Mouse (Mus musculus): ENCODE measurements around the gene Mast1. TPM values are rescaled to one million over a fixed set of nuclear protein-coding genes. Genes with fewer than 3 reads are reported as not detected.
A peak's percentile ranks its signal among the peaks of the same experiment; 100 is the strongest.

Mast1 gene
- polyA plus RNA-seq (2016; fragmentation: Nextera tagmentation; extraction: Ambion mirVana), result 29.3 and 35.3 TPM in 2 replicates

DNA sequence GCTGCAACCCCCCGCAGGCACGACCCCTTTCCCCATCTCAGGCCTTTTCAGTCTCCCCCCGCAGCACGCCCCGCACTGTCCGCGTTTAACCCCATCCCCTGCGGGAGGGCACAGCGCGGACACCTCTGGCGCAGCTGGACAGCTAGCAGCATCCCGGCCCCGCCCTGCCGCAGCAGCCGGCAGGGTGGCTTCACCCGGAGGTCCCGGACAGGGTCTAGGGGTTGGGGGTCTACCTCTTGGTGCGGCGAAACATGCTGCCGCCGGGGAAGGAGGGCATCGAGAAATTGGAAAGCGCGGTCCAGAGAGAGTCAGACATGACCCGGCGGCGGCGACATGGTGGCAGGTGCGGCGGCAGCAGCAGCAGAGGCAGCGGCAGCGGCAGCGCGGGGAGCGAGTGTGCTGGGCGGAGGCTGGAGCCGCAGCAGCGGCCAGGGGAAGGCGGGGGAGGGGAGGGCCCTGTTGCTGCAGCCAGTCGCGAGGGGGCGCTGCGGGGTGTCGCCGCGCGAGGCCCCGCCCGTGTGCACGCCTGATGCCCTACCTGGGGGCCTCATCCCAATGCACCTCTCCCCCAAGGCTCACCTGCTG, at the start of gene Mast1:
Gene Mast1, minus strand, starts transcription at position 398 of the 585 bp plus-strand sequence.
- H3K36me3 ChIP-seq (replicated peaks), result no peaks in the 10 kb centered on the region
- WGBS, result under 1% methylated on average over 48 of the region's 50 CpGs
- peaks cover 51% of the 10 kb centered on the region for H3K27me3 ChIP-seq
- peak within 1 kb of the TSS; percentile 69 for H3K4me3 ChIP-seq (replicated peaks)
- peaks cover 39% of the 10 kb centered on the region for H3K4me1 ChIP-seq
- H3K27ac ChIP-seq, result peak within 1 kb of the TSS; percentile 89
- H3K9ac ChIP-seq, result peak within 1 kb of the TSS; percentile 80
- ATAC-seq (ENCODE audit: low FRiP score), result peak; percentile 65
- H3K9me3 ChIP-seq, result no peaks in the 10 kb centered on the region
- peak within 1 kb of the TSS; percentile 96 for H3K4me2 ChIP-seq

DNA sequence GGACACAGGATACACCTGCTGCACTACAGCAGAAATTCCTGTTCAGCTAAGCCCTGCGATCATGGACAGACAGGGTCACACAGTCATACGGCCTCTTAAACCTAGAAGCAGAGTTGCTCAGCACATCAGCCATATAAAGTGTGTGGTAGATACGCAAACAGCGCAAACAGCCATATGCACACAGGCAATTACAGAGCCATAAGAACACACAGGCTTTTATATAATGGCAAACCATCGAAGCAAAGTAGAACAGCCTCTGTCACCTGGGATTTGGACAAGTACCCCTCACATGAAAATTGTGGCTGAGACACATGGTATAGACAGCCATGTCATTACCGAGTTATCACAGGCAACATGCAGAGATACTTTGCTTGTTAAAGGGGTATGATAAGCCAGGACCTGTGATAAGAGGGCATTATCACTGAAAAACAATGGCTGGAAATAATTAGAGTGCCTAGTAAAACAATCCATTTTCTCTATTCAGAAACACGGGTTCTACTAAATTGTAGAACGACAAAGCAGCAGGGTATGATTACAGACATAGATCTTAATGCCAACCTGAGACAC, 49.3 kb upstream of the Mast1 start:
- ATAC-seq (ENCODE audit: low FRiP score), result no peak
- 42% methylated on average over 8 of the region's 8 CpGs for WGBS
- H3K27ac ChIP-seq, result no peak overlapping the region
- H3K27me3 ChIP-seq, result peaks cover 72% of the 10 kb centered on the region
- peak overlapping the region; percentile 98 for H3K4me2 ChIP-seq
- H3K9ac ChIP-seq, result peak overlapping the region; percentile 63
- peak overlapping the region; percentile 53 for H3K4me3 ChIP-seq (replicated peaks)
- peaks cover 39% of the 10 kb centered on the region for H3K4me1 ChIP-seq
- H3K9me3 ChIP-seq, result no peaks in the 10 kb centered on the region
- H3K36me3 ChIP-seq (replicated peaks), result no peaks in the 10 kb centered on the region

DNA sequence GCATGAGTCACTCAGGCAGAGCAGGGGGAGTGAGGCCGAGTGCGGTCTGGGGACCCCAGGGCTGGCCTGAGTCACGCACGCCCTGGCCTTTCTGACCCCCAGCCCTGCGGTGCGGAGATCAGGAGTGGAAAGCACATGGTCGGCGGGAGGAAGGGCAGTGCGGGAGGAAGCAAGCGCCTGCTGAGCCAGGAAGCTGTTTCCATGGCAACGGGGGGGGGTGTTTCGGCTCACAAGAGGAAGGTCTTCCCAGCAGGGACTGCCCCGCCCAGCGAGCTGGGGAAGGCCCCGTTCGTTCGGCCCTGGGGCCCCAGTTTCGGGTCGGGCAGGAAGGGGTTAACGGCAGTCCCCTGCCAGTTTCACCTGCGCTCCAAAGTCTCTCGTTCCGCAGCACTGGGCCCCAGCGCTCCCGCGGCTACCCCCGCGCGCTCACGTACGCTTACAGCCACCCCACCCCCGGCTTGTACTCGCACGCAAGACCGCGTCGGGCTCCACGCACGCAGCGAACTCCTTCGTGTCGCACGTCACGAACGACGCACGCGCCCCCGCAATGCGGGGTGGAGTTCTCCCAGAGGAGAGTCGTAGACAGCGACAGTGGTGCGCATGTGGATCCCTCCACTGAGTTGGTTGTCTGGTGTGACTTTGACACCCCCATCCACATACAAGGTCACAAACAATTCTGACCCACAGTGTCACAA, 48.7 kb upstream of the Mast1 start:
- Histone ChIP-seq H3K4me3 (replicated peaks) (peak overlapping the region; percentile 53), H3K9me3 (no peaks in the 10 kb centered on the region), H3K27ac (no peak overlapping the region), H3K36me3 (replicated peaks) (no peaks in the 10 kb centered on the region), H3K9ac (peak overlapping the region; percentile 63), H3K27me3 (peaks cover 78% of the 10 kb centered on the region), H3K4me2 (peak overlapping the region; percentile 98), H3K4me1 (peaks cover 39% of the 10 kb centered on the region)
- peak; percentile 5; the same call in 1 of the 2 replicates for ATAC-seq (ENCODE audit: low FRiP score)
- WGBS, result under 1% methylated on average over 51 of the region's 53 CpGs

DNA sequence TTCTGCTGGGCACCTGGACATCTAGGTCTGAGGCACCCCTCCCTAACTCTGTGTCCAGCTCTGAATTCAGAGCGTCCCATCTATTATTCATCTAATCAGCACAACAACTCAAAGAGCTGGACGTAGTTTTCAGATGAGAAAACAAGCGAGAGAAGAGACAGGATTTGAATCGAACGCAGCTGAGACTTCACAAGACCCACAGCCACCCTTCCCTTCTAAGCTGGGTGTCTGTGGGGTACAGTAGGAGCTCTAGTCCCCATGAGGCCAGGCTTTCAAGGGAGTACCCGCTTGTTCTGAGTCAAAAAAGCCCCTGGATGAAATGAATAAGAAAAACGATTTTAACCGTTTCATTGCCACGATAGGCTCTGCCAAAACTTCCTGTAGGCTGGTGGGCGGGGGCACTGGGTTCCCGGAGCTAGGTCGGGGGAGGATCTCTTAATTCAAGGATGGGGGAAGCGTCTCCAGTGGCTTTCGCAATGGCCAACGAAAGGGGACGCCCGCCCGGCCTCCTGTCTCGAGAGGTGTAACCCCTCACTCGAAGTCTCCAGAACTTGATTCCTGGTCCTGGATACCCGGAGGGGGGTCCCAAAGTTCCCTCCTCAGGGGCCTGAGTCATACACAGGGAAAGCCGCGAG, 48.0 kb upstream of the Mast1 start:
- Histone ChIP-seq H3K36me3 (replicated peaks) (no peaks in the 10 kb centered on the region), H3K9ac (peak overlapping the region; percentile 63), H3K9me3 (no peaks in the 10 kb centered on the region), H3K4me2 (peak overlapping the region; percentile 98), H3K27ac (0 out of 2 replicates have a peak overlapping the region, but pooled peaks have one; percentile 36), H3K4me3 (replicated peaks) (peak overlapping the region; percentile 53), H3K27me3 (peaks cover 84% of the 10 kb centered on the region), H3K4me1 (peaks cover 42% of the 10 kb centered on the region)
- no peak for ATAC-seq (ENCODE audit: low FRiP score)
- WGBS, result 1% methylated on average over 23 of the region's 23 CpGs

DNA sequence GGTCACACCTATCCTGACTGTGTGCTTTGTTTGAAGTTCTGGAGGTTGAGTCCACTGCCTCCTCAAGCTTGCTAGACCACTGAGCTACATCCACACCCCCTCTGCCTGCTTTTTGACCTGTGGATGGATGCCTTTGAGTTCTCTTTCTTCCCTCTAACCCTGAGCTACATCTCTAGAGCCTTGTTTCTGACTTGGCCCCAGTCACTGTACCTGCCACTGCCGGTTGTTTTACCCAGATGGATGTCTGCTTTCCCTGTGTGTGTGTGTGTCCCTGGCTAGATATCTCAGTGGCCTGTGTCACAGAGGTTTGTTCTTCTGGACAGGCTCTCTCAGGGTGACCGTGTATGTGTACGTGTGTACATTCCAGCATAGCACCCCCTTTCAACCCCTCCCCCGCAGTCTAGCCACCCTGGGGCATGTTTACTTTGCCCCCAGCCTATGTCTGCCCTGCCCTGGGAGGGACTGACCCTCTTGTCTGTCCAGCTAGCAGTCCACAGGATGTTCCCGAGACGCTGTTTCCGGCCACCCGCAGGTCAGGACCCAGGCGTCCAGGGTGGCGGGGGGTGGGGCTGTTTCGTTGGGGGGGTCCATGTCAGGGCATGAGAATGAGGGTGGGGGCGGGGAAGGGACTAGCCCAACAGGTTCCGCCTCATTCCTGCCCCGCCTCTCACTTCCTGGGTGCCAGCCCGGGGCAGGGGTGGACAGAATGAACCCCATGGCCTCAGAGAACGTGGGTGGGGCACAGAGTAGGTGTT, 47.3 kb upstream of the Mast1 start:
- no peak for ATAC-seq (ENCODE audit: low FRiP score)
- H3K4me2 ChIP-seq, result peak overlapping the region; percentile 98
- H3K9me3 ChIP-seq, result no peaks in the 10 kb centered on the region
- no peaks in the 10 kb centered on the region for H3K36me3 ChIP-seq (replicated peaks)
- H3K27me3 ChIP-seq, result peaks cover 90% of the 10 kb centered on the region
- peak overlapping the region; percentile 53; the same call in 1 of the 2 replicates for H3K4me3 ChIP-seq (replicated peaks)
- peak overlapping the region; percentile 63; the same call in 1 of the 2 replicates for H3K9ac ChIP-seq
- 23% methylated on average over 16 of the region's 16 CpGs for WGBS
- H3K4me1 ChIP-seq, result peaks cover 47% of the 10 kb centered on the region
- H3K27ac ChIP-seq, result 0 out of 2 replicates have a peak overlapping the region, but pooled peaks have one; percentile 36

DNA sequence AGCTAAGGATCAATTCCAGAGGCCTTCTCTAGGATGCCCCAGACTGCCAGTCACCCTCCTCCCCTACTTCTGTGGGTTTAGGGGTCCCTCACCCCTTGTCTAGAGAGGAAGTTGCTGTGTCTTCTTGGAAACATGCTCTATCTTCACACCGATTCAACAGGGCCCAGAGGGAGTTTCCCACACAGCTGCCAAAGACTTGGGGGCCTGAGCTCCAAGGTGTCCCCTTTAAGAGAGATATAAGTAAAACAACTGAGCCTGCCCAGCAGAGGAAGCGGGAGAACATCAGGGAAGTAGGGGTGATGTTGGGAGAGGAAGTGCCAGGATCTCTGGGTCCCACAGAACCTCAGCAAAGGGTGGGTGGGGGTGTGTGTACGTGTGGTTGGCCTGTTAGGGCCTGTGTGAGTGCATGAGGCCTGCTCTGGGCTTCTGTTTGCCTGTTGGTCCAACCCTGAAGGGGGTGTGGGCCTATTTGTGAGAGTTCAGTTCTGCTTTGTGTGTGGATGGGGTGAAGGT, 45.4 kb upstream of the Mast1 start:
- WGBS, result 73% methylated on average over 3 of the region's 3 CpGs
- Histone ChIP-seq H3K36me3 (replicated peaks) (no peaks in the 10 kb centered on the region), H3K4me2 (no peak overlapping the region), H3K9me3 (no peaks in the 10 kb centered on the region), H3K27ac (no peak overlapping the region), H3K27me3 (peaks cover 93% of the 10 kb centered on the region), H3K9ac (no peak overlapping the region), H3K4me3 (replicated peaks) (no peak overlapping the region), H3K4me1 (peaks cover 62% of the 10 kb centered on the region)
- no peak for ATAC-seq (ENCODE audit: low FRiP score)

DNA sequence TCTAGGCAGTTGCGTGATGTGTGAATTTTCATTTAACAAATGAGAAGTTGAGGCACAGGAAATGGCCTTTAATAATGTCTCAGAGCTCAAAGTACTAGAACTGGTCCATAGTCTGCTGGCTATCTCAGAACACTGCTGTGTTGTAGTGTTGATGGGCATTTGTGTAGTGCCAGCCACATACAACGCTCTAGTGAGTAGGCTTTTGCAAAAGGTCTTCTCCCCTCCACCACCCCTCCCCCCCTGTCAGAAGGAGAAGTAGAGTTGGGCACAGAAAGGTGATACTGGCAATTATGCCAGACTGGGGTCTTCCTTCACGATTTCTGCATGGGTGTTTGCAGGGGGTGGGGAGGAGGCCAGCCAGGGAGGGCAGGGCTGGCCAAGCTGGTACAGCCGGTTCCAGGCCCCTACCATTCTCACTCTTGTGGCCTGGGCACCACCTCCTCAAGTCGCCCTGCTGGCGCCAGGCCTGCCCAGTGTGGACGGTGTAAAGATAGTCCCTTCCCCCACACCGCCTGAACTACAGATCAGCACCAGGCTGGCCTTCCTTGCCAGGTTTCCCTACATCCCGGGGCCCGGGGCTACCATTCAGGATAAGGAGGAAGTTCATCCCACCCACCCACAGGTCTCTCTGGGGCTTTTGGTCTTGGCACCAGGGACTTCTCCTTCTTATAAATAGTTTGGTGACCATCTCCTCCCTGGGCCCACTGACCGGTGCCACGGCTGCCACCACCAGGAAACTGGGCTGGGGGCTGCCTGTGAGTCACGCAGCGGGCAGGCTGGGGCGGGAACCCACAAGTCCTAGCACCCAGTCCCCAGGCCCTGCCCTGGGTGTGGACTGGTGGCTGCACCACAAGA, 44.7 kb upstream of the Mast1 start:
- Histone ChIP-seq H3K27me3 (peaks cover 93% of the 10 kb centered on the region), H3K4me3 (replicated peaks) (no peak overlapping the region), H3K36me3 (replicated peaks) (no peaks in the 10 kb centered on the region), H3K27ac (no peak overlapping the region), H3K4me2 (no peak overlapping the region), H3K4me1 (peaks cover 69% of the 10 kb centered on the region), H3K9ac (no peak overlapping the region), H3K9me3 (no peaks in the 10 kb centered on the region)
- ATAC-seq (ENCODE audit: low FRiP score), result no peak
- 84% methylated on average over 15 of the region's 15 CpGs for WGBS

DNA sequence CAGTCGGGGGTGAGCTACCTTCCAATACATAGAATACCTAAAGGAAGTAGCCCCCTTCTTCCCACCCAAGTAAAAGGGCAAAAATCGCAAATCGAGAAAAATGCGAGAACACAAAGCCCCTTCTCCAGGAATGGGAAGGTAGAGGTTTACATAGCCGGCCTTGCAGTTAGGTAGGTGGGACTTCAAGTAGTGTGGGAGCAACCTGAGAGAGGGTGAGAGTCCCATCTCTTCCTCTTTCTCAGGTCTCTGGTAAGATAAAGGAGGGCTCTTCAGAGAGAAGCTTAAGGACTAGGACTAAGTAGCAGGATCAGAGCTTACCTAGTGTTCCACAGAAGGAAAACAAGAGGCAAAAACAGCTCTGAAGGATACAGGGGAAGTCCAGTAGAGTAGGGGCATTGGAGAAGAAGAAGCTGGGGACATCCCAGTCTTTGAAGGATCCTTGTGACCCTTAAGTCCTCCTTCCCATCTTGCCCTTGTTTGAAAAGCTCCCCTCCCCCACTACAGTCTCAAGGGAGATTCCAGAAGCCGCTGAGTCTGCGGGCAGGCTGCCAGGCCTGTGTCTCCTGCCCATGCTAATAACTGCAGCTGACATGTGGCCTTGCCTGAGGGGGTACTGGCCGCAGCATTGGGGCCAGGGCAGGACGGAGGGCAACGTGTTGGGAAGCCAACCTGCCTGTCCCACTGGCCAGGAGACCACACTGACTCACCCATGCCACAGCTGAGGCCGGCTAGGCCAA, 43.6 kb upstream of the Mast1 start:
- WGBS, result 39% methylated on average over 11 of the region's 11 CpGs
- Histone ChIP-seq H3K4me1 (peaks cover 72% of the 10 kb centered on the region), H3K9me3 (no peaks in the 10 kb centered on the region), H3K27ac (no peak overlapping the region), H3K9ac (no peak overlapping the region), H3K4me3 (replicated peaks) (no peak overlapping the region), H3K36me3 (replicated peaks) (no peaks in the 10 kb centered on the region), H3K27me3 (peaks cover 85% of the 10 kb centered on the region), H3K4me2 (no peak overlapping the region)
- no peak for ATAC-seq (ENCODE audit: low FRiP score)

DNA sequence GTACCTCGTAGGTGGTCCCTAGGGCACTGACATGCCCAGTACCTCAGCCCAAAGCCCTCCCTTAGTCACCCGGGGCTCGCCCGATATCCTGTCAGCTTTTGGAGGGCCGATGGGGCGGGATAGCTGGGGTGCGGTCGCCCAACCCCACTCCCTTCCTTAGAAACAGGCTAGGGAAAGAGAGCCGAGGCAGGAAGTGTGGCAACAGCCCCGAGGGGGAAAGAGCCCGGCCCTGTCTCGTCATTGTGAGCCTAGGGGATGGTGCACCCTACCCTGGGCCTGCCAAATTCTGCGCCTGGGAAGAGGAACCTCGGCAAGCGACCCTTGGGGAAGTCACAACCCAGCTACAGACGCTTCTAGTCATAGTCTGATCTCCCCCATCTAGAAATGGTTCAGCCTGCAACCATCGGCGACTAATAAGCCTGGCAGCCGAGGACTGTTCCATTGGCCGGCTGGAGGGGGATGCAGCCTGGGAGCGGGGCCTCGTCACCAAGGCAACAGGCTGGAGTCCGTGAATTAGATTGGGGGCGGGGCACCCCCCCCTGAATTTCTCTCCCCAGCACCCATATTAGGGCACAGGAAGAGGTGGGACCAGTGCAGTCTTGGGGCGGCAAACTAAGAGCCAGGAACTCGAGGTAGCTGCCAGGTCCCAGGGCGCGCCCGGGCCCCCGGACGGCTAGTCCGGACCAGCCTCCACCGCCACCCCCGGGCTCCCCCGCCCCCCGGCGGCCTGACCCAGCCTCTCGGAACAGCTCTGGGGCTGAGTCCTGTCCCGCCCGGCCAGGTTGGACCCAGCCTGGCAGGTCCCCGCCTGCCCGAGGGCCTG, 42.7 kb upstream of the Mast1 start:
- Histone ChIP-seq H3K9me3 (no peaks in the 10 kb centered on the region), H3K4me2 (peak overlapping the region; percentile 88), H3K36me3 (replicated peaks) (peaks cover 5% of the 10 kb centered on the region), H3K4me1 (peaks cover 69% of the 10 kb centered on the region), H3K9ac (0 out of 2 replicates have a peak overlapping the region, but pooled peaks have one; percentile 13), H3K4me3 (replicated peaks) (peak overlapping the region; percentile 46), H3K27ac (no peak overlapping the region; the same call in 1 of the 2 replicates), H3K27me3 (peaks cover 75% of the 10 kb centered on the region)
- ATAC-seq (ENCODE audit: low FRiP score), result peak; percentile 19; the same call in 1 of the 2 replicates
- WGBS, result 2% methylated on average over 42 of the region's 42 CpGs

Data from forebrain, embryonic 12.5 days (tissue).